Mouse (Mus musculus) embryo, embryonic 11.5 days (tissue): ENCODE measurements around the gene Acvrl1.

Source experiments
- DNase-seq: peaks from one replicate; pipeline ENCODE4 v3.0.0-alpha.2; 2012; ENCODE audit warnings: low read depth, low spot score

Gene Acvrl1

GRCm38 (mm10) chr15:101128181-101129089 is at the start of gene Acvrl1:
Gene Acvrl1 (plus strand): TSS chr15:101128522.
- DNase-seq, result no peak

GRCm38 (mm10) chr15:101078731-101079156 is 49.6 kb upstream of the Acvrl1 start:
- no peak for DNase-seq

- DNase-seq, result no peak
Measured at GRCm38 (mm10) chr15:101080031-101080520, 48.2 kb upstream of the Acvrl1 start.

GRCm38 (mm10) chr15:101081035-101081548 is 47.2 kb upstream of the Acvrl1 start:
- no peak for DNase-seq

GRCm38 (mm10) chr15:101082236-101082635 is 46.1 kb upstream of the Acvrl1 start:
- no peak for DNase-seq

GRCm38 (mm10) chr15:101084499-101084898 is 43.8 kb upstream of the Acvrl1 start:
- no peak for DNase-seq

GRCm38 (mm10) chr15:101086451-101086850 is 41.9 kb upstream of the Acvrl1 start:
- no peak for DNase-seq

GRCm38 (mm10) chr15:101086956-101087355 is 41.4 kb upstream of the Acvrl1 start:
- DNase-seq, result no peak

GRCm38 (mm10) chr15:101088291-101088690 is 40.0 kb upstream of the Acvrl1 start:
- DNase-seq, result no peak

GRCm38 (mm10) chr15:101091551-101091950 is 36.8 kb upstream of the Acvrl1 start:
- DNase-seq, result no peak

- DNase-seq, result no peak
Measured at GRCm38 (mm10) chr15:101092121-101092828, 36.0 kb upstream of the Acvrl1 start.

GRCm38 (mm10) chr15:101092829-101093648 is 35.3 kb upstream of the Acvrl1 start:
- DNase-seq, result no peak

- DNase-seq, result no peak
Measured at GRCm38 (mm10) chr15:101093988-101094387, 34.3 kb upstream of the Acvrl1 start.

- DNase-seq, result no peak
Measured at GRCm38 (mm10) chr15:101094979-101095378, 33.3 kb upstream of the Acvrl1 start.

GRCm38 (mm10) chr15:101095392-101095791 is 32.9 kb upstream of the Acvrl1 start:
- DNase-seq, result no peak

GRCm38 (mm10) chr15:101097985-101098651 is 30.2 kb upstream of the Acvrl1 start:
- no peak for DNase-seq

- no peak for DNase-seq
Measured at GRCm38 (mm10) chr15:101100996-101101395, 27.3 kb upstream of the Acvrl1 start.

GRCm38 (mm10) chr15:101103605-101104304 is 24.6 kb upstream of the Acvrl1 start:
- DNase-seq, result no peak

- peak; percentile 63 for DNase-seq
Measured at GRCm38 (mm10) chr15:101105496-101105994, 22.8 kb upstream of the Acvrl1 start.

GRCm38 (mm10) chr15:101106011-101106410 is 22.3 kb upstream of the Acvrl1 start:
- no peak for DNase-seq
